Mouse (Mus musculus) left cerebral cortex, postnatal 36 days (tissue): ENCODE data around the gene Gm49395. TPM values are rescaled to one million over a fixed set of nuclear protein-coding genes. Genes with fewer than 3 reads are reported as not detected.

Experiments
- DNase-seq, 2 experiments: peaks; one replicate each; pipeline ENCODE4 v3.0.0; 2021 to 2022; ENCODE audit warnings: low spot score in 2 of 2, mixed read lengths in 1 of 2
- intact Hi-C: fragments of 180-260 bp; cut with DNase I; formaldehyde crosslinking; loops from one replicate; pipeline ENCODE4 v1.15.1; 2025
- total RNA-seq, 2 experiments: library from RNA; stranded (reverse); gene quantifications; 2 replicates each; pipeline ENCODE4 v1.2.3; 2021

Gene Gm49395
- total RNA-seq, 2 experiments from 2014 or later, result 1.7 to 3.5 TPM

DNA sequence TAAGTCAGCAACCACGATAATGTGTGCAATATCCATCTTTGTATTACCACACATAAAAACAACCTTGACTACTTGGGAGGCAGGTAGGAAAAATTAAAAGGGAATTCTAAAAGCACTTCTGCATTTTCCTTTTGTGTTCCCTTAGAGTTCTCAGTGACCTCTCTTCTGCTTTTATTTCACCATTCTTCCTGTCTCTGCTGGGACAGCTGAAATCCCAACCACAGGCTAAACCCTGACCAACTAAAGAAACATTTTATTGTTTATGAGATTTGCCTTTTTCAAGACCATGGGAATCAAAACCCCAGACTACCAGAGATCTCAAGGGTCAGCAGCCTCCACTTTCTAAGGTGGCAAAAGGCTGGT lies 33.8 kb downstream of the Gm49395 start:
- DNase-seq, result no peak
- intact Hi-C loops, result no loop called here

GRCm38 (mm10) chr13:115067324-115067967 lies 34.3 kb downstream of the Gm49395 start:
- no peak for DNase-seq
- intact Hi-C loops, result no loop called here

GRCm38 (mm10) chr13:115057555-115057954 lies 44.2 kb downstream of the Gm49395 start:
- intact Hi-C loops, result no loop called here
- no peak for DNase-seq

DNA sequence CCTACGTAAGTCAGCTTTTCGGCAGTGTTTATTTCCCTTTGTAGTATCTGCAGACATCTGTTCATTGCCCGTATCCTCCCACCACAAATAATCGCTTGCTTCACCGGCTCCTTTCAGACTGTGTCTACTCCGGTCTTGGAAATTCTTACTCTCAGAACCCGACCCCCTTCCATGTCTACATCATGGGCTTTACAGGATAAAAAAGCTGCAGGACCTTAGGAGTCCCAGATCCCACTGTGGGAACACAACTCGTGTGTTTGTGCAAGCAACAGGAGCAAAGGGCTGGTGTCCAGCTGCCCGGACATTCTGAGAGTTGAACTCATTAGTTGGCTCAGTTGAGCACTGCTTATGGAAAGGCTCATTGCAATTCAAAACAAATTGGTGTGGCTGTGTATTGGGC lies 46.9 kb downstream of the Gm49395 start:
- intact Hi-C loops, result no loop called here

GRCm38 (mm10) chr13:115052568-115052967 lies 49.2 kb downstream of the Gm49395 start:
- DNase-seq, result peak; percentile 22
- intact Hi-C loops, result no loop called here

More for the DNA sequence above, 46.9 kb downstream of the Gm49395 start:
- no peak for DNase-seq

GRCm38 (mm10) chr13:115050660-115051559 lies 50.8 kb downstream of the Gm49395 start:
- intact Hi-C loops, result no loop called here
- no peak for DNase-seq

DNA sequence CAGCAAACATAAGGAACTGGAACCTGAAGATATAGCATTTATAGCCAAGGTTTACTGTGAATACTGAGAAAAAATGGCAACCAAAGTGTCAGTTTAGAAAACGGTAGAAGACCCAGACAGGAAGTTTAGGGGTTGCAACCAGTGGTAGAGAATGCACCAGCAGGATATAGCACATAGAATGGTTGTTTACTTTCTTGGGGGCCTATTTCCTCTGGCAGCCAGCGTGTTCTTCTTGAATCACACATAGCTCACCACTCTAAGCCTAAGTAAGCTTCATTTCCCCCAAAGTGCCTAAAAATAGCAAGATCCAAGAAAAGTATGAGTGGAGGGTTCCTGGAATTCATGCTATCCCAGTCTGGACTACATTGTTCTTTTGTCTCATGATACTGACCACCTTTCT lies 59.1 kb downstream of the Gm49395 start:
- intact Hi-C loops, result no loop called here
- DNase-seq, result no peak

GRCm38 (mm10) chr13:115037304-115037703 lies 64.4 kb downstream of the Gm49395 start:
- intact Hi-C loops, result no loop called here
- DNase-seq, result no peak

GRCm38 (mm10) chr13:115035387-115035786 lies 66.3 kb downstream of the Gm49395 start:
- no peak for DNase-seq
- intact Hi-C loops, result no loop called here

GRCm38 (mm10) chr13:115033135-115033534 lies 68.6 kb downstream of the Gm49395 start:
- intact Hi-C loops, result no loop called here
- no peak for DNase-seq

DNA sequence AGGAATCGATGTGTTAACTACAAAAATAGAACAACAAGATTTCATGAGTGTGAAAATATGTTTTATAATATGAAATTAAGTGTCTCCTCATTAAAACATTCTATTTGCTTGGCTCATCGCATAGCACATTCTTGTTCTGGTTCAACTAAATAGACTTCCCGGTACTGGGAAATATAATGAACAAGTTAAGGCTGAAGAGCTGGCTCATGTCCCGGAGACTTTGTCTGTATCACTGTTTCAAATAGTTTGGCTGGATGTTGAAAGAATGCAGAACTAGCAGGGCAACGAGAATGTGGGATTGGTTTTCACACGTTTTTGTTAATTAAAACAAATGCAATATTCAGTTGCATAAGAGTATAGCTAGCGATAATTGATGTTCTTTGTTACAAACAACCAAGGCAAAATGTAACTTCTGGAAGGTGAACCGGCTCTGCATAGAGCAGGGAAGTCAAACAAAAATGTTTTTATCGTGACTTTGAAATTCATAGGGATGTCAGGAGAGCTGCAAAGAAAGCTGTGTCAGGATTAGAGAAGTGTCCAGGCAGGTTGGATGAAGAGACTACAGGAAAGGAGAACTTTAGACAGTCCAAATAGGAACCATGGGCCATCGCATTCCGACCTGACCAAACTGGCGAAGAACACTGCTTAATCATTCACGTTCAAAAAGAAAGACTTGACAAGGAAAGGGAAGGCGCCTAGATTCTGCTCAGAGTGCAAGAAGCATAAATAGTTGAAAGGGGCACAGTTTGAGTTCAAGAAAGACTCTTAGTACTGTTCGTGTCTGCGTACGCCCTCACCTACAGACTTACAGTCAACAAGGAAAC lies 70.3 kb downstream of the Gm49395 start:
- no peak for DNase-seq
- intact Hi-C loops, result no loop called here

GRCm38 (mm10) chr13:115025394-115025793 lies 76.3 kb downstream of the Gm49395 start:
- intact Hi-C loops, result no loop called here
- no peak for DNase-seq

DNA sequence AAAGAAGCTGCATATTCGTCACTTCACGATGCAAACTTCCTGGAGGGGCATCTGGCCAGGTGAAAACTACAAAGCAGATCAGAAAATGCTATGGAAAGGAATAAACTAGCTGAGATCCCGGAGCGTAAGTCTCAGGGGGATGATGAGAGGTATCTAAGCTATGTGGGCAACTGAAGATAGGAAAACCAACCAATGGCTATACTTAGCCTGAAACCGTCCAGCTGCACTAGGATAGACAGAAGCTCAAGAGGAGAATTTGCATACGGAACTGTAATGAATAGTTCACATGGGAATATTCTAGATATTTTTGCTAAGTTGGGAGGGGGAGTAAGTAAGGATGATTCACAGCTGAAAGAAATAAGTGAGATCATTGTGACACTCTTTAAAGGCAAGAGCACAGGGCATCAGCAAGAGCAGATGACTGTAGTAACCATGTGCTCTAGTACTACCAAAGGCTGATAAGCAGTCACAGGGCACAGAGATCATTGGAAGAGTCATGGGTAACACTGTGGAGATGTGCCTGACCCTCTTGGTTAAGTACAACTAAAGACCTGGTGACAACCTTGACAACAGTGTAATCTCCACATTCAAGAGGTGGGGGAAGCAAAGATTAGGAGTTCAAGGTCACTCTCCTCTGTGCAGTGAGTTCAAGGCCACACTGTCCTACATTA lies 79.5 kb downstream of the Gm49395 start:
- DNase-seq, result no peak
- intact Hi-C loops, result no loop called here

DNA sequence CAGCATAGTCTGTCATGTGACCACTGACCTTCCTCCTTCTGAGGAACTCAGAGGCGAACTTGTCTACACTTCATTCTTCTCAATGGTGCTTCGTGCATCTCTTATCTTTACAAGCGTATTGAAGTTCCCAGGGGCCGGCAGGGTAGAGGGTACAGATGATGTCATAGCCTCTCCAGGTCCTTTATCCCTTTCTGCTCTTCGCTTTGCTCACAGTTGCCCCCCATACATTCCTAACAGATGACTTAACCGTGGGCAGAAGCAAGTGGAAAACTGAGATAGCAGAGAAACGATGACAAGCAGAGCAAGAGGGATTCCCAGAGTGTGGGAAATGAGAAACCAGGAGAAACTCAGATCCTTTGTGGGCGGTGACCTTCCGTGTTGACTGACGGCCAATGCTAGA lies 80.3 kb downstream of the Gm49395 start:
- intact Hi-C loops, result no loop called here
- DNase-seq, result no peak

- intact Hi-C loops, result no loop called here
- no peak for DNase-seq
Measured at GRCm38 (mm10) chr13:115020727-115021126, 81.0 kb downstream of the Gm49395 start.

DNA sequence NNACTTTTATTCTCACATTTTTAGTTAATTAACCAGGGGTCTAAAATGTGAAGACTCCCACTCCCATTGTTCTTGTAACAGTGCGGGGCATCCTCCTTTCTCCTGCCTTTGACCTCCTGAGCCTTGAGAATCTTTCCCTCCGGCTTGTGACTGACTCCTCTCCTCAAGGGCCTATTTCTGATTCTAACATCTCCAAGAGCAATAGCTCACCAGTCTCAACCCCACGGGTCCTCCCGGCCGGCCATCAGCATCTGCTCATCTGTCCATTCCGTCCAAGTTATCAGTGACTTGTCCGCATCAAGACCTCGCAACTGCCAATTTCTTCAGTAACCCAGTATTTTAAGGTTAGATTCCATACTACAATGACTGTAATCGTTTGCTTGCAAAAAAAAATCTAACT lies 84.2 kb downstream of the Gm49395 start:
- intact Hi-C loops, result no loop called here
- no peak for DNase-seq

GRCm38 (mm10) chr13:115011547-115011946 lies 90.2 kb downstream of the Gm49395 start:
- intact Hi-C loops, result no loop called here
- no peak for DNase-seq

DNA sequence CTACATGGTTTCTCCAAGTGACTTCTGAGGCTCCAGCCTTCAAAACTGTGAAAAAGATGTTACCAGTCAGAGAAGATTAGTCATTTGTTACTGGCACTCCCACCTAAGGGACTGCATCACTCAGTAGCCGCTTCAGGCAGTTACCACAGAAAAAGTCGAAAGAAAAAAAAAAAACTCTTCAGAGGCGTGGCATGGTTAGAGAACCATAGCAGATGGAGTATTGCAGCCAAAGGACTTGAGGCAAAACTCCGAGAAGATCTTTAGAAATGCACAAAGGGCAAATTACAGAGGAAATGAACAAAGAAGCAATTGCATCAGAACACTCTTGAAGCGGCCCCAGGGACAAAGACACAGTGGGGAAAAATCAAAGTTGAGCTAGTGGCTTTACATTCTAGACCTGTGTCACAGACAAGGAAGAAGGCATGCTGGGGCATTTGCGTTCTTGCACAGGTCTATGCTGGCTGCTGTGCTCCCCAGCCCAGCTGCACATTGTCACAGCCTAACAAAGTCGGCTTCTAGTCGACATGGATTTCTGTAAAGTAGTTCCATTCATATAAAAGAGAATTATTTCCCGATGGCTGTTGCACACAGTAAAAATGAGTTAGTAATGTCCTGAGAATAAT lies 95.4 kb downstream of the Gm49395 start:
- no peak for DNase-seq

DNA sequence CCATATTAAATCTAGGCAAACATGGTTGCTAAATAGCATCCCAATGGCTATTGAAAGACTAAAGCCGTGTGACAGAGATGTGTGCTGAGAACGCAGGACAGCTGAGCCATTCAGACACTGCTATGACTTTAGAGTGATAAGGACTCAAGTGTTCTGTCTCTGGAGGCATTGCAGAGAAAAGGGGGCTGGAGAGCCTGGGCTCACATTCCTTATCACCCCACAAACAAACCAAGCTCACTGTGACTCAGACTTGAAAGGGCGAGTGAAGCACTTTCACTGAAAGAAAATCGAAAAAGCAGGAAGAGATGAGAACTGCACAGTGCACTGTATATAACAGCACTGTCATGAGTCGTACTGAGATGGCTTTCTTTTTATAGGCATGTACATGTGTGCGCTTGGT lies 96.4 kb downstream of the Gm49395 start:
- intact Hi-C loops, result no loop called here

More for the DNA sequence above, 95.4 kb downstream of the Gm49395 start:
- intact Hi-C loops, result no loop called here

More for the DNA sequence above, 96.4 kb downstream of the Gm49395 start:
- no peak for DNase-seq
